In the genomic region with DNA sequence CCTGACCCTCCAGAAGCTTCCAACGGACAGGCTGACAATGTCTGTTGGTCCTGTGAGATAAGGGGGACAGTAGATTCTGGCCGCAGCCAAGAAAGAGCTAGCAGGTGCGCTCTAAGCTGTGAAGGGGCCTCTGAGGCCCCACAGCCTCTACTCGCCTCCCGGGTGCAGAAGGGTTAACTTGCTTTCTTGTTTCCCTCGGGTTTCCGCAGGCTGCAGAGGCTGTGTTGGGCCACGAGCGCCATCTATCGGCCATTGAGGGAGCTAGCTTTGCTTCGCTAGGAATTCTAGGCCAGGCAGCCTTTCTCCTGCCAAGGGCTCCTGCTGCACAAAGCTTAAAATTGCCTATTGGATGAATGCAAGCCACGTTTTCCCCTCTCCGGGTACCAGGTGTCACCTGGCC, we compare ENCODE assay signal across 8 mouse cellular contexts. TPM values are rescaled to one million over a fixed set of nuclear protein-coding genes. Genes with fewer than 3 reads are reported as not detected.
A peak's percentile ranks its signal among the peaks of the same experiment; 100 is the strongest.
DNase-seq lines count a peak whose midpoint lies in the region; ATAC-seq and TF ChIP-seq lines count a peak whose summit lies in the region.

No protein-coding gene starts in this region.

- intact Hi-C loops in gastrocnemius, adult 2 months (cut with DNase I) = loop anchor here (1.0 to 5.0 kb wide), 2 partner anchors 43 to 178 kb away; no protein-coding TSS in a partner anchor

- peaks cover 13% of the 10 kb centered on the region for H3K27me3 ChIP-seq in hindbrain, postnatal 0 days (ENCODE audit: insufficient read depth, low read length)

- peak; percentile 99 for TF ChIP-seq CTCF in gastrocnemius, adult 2 months (IDR thresholded peaks at IDR 0.05)
- TF ChIP-seq CTCF in hindbrain, postnatal 0 days (IDR thresholded peaks at IDR 0.05; ENCODE audit: low read depth) = peak; percentile 98

- peak overlapping the region; percentile 18 for H3K4me3 ChIP-seq in gastrocnemius, adult 2 months
- no peak overlapping the region for H3K4me3 ChIP-seq in hindbrain, postnatal 0 days (ENCODE audit: low read length)

- H3K9ac ChIP-seq in hindbrain, postnatal 0 days (replicated peaks; ENCODE audit: low read length) = no peak overlapping the region

- H3K27ac ChIP-seq in gastrocnemius, adult 2 months = peak overlapping the region; percentile 73
- no peak overlapping the region for H3K27ac ChIP-seq in hindbrain, postnatal 0 days

- ATAC-seq in hindbrain, postnatal 0 days = peak; percentile 39; the same call in 1 of the 2 replicates
- ATAC-seq in megakaryocyte-erythroid progenitor cell, adult 5-6 weeks (replicated peaks; ENCODE audit: low FRiP score, low TSS enrichment, poor library complexity, severe bottlenecking) = peak; percentile 66

- H3K4me2 ChIP-seq in hindbrain, postnatal 0 days (ENCODE audit: low read depth, low read length) = no peak overlapping the region

- WGBS in hindbrain, postnatal 0 days = 1% methylated on average over 13 of the region's 13 CpGs

- H3K4me1 ChIP-seq in hindbrain, postnatal 0 days (ENCODE audit: insufficient read depth, low read length) = peaks cover 3% of the 10 kb centered on the region; the same call in 1 of the 2 replicates

- no peaks in the 10 kb centered on the region for H3K9me3 ChIP-seq in hindbrain, postnatal 0 days (ENCODE audit: low read length)

- no peaks in the 10 kb centered on the region for H3K36me3 ChIP-seq in hindbrain, postnatal 0 days (ENCODE audit: insufficient read depth, low read length)

- DNase-seq in T-cell, adult 2 months (ENCODE audit: low spot score) = peak; percentile 80
- DNase-seq in cerebellum, postnatal 36 days = peak; percentile 89 to 93
- peak; percentile 92 for DNase-seq in gastrocnemius, adult 2 months
- DNase-seq in hindbrain, postnatal 0 days (ENCODE audit: low spot score) = peak; percentile 96
- DNase-seq in left cerebral cortex, adult 8-10 months (ENCODE audit: low spot score in 2 of 2) = peak; percentile 60 to 73
- DNase-seq in right cerebral cortex, postnatal 10 days (ENCODE audit: low spot score in 2 of 2) = peak; percentile 92 to 94
- peak; percentile 89 for DNase-seq in urinary bladder, postnatal 14 days (ENCODE audit: low spot score)

RNA-seq across cellular contexts. Expression of a gene that starts 1.5 kb away (rescaled TPM):
- 10 to 100 TPM; 10.8 to 12.7 TPM for total RNA-seq in gastrocnemius, adult 2 months (2021)
- 22.7 and 40.1 TPM in 2 replicates for total RNA-seq in hindbrain, postnatal 0 days (2014; rRNA removed)
- polyA plus RNA-seq in hindbrain, postnatal 0 days (2015; fragmentation: Nextera tagmentation; extraction: Ambion mirVana) = 11.9 and 13.2 TPM in 2 replicates
- 10 to 100 TPM; 18.9 to 24.5 (median 19.8) TPM for total RNA-seq in left cerebral cortex, adult 8-10 months (2022)
- 3.6 and 5.9 TPM in 2 replicates for total RNA-seq in megakaryocyte-erythroid progenitor cell, adult 5-6 weeks (2014; fragmentation: Nextera tagmentation)
- 2.2 and 4.2 TPM in 2 replicates for total RNA-seq in megakaryocyte-erythroid progenitor cell, adult 5-6 weeks (2017)
